Mouse (Mus musculus) kidney, adult 8-10 months (tissue): ENCODE results near the gene Wdr93.

Experiments used
- DNase-seq, 2 experiments: peaks; one replicate each; pipeline ENCODE4 v3.0.0; 2022

The Wdr93 gene

GRCm38 (mm10) chr7:79803887-79804286 lies 60.9 kb downstream of the Wdr93 start:
- DNase-seq, result peak in 1 of 2 experiments; percentile 37

- DNase-seq, result no peak
These were observed 65.6 kb downstream of the Wdr93 start for GRCm38 (mm10) chr7:79808561-79808960.

GRCm38 (mm10) chr7:79810611-79811506 lies 67.9 kb downstream of the Wdr93 start, which contains the start of gene Mesp2:
Gene Mesp2, plus strand, starts transcription at chr7:79810727.
- DNase-seq, result peak; percentile 54 to 69

GRCm38 (mm10) chr7:79813409-79813808 lies 70.4 kb downstream of the Wdr93 start:
- DNase-seq, result no peak

GRCm38 (mm10) chr7:79818321-79818720 lies 75.4 kb downstream of the Wdr93 start:
- no peak for DNase-seq

- DNase-seq, result no peak
These were observed 76.6 kb downstream of the Wdr93 start for GRCm38 (mm10) chr7:79819515-79819914.

- no peak for DNase-seq
These were observed 77.0 kb downstream of the Wdr93 start for GRCm38 (mm10) chr7:79819996-79820395.

GRCm38 (mm10) chr7:79822092-79822695 lies 79.2 kb downstream of the Wdr93 start:
- DNase-seq, result no peak

GRCm38 (mm10) chr7:79828341-79828740 lies 85.4 kb downstream of the Wdr93 start:
- peak; percentile 75 to 77 for DNase-seq

- DNase-seq, result no peak
These were observed 88.2 kb downstream of the Wdr93 start for GRCm38 (mm10) chr7:79831145-79831544.

GRCm38 (mm10) chr7:79831585-79831984 lies 88.6 kb downstream of the Wdr93 start:
- DNase-seq, result peak in 1 of 2 experiments; percentile 30

GRCm38 (mm10) chr7:79832980-79833379 lies 90.0 kb downstream of the Wdr93 start:
- no peak for DNase-seq

GRCm38 (mm10) chr7:79835196-79835595 lies 92.2 kb downstream of the Wdr93 start:
- no peak for DNase-seq
